Mouse (Mus musculus): ENCODE measurements at regions not wholly inside any gene's neighbourhood (a gene's known extent, or its start where the extent isn't known, plus 50 kb on each side); places are given as distances from the start of the nearest gene placed in this dataset.

- no peak for DNase-seq
These were observed 98.1 kb downstream of the Kdr start for GRCm38 (mm10) chr5:75880088-75880684.

GRCm38 (mm10) chr5:75878361-75878760 is 99.9 kb downstream of the Kdr start:
- DNase-seq: no peak

- no peak for DNase-seq
These were observed 100.7 kb downstream of the Kdr start for GRCm38 (mm10) chr5:75877609-75877971.

DNA sequence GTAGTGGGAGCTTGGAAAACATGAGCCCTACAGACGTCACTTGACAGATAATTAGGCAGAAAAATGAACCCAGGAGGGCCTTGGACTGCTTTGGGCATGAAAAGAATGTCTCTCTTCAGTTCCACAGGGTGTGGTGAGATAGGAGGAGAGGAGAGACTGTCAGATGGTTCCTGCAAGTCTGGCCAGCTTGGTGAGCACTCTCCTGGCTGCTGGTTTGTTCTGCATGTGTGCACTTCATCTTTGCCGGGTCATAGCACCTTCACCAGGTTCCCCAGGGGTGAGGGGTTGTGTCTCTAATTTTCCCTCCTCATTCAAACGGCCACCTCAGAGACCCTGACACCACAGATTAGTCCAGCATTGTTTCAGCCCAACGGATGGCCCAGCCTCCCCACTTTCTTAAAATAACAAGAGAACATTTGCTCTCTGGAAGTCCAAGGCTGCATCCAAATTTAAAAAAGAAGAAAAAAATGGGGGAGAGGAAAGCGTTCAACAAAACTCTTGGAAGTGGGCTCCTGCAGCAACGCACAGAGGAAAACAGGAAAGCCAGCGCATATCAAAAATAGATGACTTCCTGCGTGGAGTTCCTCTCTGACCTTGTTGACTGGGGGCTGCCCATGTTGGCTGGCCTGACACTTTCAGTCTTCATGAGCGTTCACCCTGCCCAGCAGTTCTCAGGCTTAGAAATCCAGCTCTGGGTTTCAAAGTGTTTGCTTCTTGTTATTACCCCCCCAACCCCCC is 101.2 kb downstream of the Kdr start:
- peak; percentile 24 for DNase-seq

DNA sequence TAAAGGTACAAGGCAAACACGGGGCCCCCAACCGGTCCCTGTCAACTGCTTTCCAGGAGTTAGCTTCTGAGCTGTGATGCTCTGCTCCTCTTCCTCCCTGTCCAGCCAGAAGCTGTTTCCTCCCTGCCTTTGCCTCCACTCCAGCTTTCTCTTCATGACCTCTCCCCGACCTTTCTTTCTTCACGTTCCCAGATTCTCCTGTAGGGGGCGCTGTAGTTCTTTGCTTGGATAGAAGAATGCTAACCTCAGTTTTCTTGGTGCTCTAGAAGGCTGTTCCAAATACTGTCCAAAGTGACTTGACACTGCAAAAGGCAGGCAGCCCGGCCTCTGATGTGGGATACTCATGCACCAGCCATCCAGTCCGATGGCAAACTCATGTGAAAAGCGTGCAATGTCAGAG is 107.1 kb downstream of the Kdr start:
- peak; percentile 62 for DNase-seq

- no peak for DNase-seq
These were observed 107.6 kb downstream of the Kdr start for GRCm38 (mm10) chr5:75870666-75871065.

- no peak for DNase-seq
These were observed 108.7 kb downstream of the Kdr start for GRCm38 (mm10) chr5:75869535-75869934.

- no peak for DNase-seq
These were observed 113.2 kb downstream of the Kdr start for GRCm38 (mm10) chr5:75865096-75865495.

- no peak for DNase-seq
These were observed 114.9 kb downstream of the Kdr start for GRCm38 (mm10) chr5:75863358-75863757.

DNA sequence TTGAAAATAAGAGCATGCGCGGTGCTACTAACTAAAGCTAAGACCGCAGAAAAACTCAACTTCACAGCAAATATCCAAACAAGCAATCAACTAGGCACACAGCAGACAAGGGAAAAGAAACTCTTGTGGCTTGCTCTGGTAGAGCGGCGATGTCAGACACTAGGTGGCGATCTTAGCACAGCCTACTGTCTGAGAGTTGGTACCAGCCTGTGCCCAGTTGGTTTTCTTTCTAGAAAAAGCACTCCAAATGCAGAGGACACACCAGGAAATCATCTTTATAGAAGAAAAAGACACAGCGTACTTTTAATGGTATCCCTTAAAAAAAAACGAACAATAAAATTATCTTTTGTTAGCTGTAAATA is 115.6 kb downstream of the Kdr start:
- peak; percentile 56 for DNase-seq

GRCm38 (mm10) chr5:75861916-75862629 is 116.2 kb downstream of the Kdr start:
- DNase-seq: no peak

GRCm38 (mm10) chr5:75859316-75859836 is 118.9 kb downstream of the Kdr start:
- no peak for DNase-seq

- no peak for DNase-seq
These were observed 127.4 kb downstream of the Kdr start for GRCm38 (mm10) chr5:75850855-75851254.

DNA sequence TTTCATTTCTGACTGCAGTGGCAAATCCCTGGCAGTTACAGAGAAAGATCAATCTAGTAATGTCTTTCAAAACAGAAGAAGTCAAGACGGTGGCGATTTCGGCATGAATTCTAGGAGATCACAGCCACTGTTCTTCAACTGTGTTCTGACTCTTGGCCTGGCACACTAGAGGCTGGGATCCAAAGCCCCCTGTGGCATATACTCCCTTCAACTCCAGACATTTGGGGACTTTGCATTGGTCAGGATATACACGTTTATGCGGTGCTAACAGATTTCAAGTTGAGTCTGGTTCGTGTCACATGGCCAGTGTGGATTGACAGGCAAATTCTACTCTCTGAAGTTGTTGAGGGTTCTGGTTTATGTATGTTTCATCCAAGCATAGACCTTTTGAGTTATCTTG is 130.3 kb downstream of the Kdr start:
- no peak for DNase-seq

GRCm38 (mm10) chr5:75847341-75847740 is 130.9 kb downstream of the Kdr start:
- DNase-seq: no peak

DNA sequence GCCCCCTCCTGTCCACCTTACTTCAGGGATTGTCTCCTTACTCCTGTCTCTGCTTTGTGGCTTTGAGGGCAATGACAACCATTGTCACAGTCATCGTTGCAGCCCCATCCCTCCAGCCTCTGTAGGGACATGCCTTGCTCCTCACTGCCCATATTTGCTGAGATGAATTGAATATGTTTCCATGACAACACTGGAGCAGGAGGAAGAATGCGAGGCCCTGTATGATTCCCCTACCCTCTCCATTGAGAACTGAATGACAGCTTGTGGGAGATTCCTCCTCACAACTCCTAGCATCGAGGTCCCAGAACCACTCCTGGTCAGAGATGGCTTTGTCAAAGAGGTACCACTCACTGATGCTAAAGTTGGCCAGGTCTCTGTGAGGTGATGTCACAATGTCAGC is 132.2 kb downstream of the Kdr start:
- DNase-seq: no peak

DNA sequence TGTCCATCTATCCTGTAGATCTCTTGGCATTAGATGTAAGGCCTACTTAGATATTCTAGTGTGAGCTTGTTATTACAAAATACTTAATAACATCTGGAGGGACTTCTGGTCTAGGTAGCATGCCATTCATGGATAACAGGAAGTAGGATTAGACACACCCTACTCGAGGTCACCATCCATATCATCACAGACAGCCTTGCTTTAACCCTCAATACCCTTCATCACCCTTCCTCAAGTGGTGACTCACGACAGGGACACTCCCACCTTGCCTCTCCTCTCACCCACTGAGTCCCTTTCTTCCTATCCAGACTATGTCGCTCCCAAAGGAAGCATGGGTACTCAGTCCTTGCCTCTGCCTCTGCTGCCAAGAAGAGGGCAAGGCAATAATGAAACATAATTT is 134.5 kb downstream of the Kdr start:
- DNase-seq: no peak

DNA sequence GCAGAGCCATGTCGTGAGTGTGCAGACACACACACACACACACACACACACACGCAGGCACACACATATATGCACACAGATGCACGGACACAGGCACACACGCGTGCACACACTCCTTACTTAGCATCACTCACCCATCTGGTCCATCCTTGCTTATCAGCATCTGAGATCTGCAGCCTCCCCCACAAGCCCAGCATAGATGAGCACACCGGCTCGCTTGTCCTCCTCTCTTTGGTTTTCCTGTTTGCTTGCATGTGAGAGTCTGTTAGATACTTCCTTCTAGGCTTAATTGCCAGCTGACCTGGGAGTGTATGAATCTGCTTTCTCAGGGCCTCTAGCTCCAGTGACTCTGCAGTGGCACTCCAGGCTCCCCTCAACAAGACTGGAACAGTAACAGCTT is 137.8 kb downstream of the Kdr start:
- no peak for DNase-seq

DNA sequence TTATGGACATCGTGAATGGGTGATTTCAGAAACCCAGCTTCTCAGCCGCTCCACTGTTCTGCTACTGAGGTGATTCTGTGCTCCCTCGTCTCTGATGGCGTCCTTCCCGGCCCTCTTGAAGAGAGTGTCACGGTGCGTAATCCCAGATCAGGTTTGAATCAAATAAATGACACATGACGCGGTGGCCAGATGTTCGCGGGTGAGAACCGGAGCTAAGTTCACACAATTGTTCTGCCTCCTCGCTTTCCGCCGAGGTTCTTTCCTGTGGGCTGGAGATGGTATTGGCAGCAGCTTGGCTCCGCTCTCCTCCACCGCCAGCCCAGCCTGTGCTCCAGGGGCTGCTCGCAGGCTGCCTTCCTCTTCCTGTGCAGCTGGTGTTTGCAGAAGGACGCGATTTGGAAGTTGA is 142.7 kb downstream of the Kdr start:
- DNase-seq: peak; percentile 47

GRCm38 (mm10) chr5:75834766-75835555 is 143.3 kb downstream of the Kdr start:
- DNase-seq: peak; percentile 19

GRCm38 (mm10) chr5:75832341-75832740 is 145.9 kb downstream of the Kdr start:
- peak; percentile 11 for DNase-seq

DNA sequence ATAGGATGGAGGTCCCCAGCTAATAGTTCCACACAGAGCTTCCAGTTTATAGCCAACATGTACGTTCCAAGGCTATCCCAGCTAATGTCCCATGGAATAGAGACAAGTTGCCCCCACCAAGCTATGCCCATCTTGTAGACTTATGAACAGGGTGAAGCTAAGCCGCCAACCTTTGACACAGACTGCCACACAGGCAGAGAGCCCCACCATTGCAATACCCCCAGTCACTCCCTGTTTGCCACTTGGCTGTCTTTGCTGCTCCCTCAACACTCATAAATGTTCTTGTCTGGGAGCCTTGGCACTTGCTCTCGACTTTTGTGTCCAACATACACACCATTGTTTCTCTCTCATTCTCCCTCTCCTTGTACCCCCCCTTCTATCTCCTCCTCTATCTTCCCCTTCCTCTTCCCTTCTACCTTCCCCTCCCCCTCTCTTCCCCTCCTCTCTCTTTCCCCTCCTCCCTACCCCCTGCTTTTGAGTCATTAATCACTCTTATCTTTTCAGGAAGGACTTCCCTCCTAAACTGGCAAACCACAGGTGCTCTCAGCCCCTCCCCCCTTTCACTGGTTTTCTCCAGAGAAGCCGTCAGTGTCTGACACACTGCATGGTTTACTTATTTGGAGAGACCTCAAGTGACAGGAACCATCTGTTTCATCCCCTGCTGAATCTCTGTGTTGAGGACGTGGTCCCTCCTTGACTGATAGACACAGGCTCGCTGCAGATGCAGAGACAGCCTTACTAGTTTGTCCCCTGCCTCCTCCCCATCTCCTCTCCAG is 148.2 kb downstream of the Kdr start:
- no peak for DNase-seq

Data from kidney, adult 18-20 months (tissue).